Mouse (Mus musculus): ENCODE measurements around the gene Ccdc141. TPM values are rescaled to one million over a fixed set of nuclear protein-coding genes. Genes with fewer than 3 reads are reported as not detected.
"Not testable (repeated sequence)": the region's sequence is repeated elsewhere in the genome, so short reads cannot be mapped to it uniquely, and the experiment has no call there.

The Ccdc141 gene
- polyA plus RNA-seq, 1 experiment, result 0.16 TPM

DNA sequence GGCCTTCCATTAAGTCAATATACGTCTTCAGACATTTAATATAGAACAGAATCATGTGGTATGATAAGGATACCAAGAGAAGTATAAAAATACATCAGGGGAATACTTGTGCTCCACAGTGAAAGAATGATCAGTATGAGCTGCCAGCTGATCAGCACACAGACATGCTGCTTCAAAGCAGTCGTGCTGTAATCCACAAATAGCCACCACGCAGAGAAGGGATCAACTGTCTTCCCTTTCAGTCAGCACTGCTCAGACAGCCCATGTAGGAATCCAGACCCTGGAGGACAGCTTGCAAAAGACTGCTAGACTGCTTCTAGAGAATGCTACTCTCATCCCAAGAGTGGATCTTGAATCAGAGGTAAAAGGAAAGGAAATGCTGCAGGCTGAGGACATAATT is 127.5 kb downstream of the Ccdc141 start:
- Histone ChIP-seq H3K4me3 (ENCODE audit: insufficient read depth, low read length) (no peak overlapping the region), H3K4me1 (ENCODE audit: control insufficient read depth, insufficient read depth, low read length) (no peaks in the 10 kb centered on the region), H3K27ac (ENCODE audit: insufficient read depth, low read depth, low read length) (no peak overlapping the region)
- TF ChIP-seq POLR2A (IDR thresholded peaks at IDR 0.05; ENCODE audit: borderline replicate concordance, low read depth, low read length) (no peak), CTCF (IDR thresholded peaks at IDR 0.05; ENCODE audit: low read depth, low read length) (no peak)

DNA sequence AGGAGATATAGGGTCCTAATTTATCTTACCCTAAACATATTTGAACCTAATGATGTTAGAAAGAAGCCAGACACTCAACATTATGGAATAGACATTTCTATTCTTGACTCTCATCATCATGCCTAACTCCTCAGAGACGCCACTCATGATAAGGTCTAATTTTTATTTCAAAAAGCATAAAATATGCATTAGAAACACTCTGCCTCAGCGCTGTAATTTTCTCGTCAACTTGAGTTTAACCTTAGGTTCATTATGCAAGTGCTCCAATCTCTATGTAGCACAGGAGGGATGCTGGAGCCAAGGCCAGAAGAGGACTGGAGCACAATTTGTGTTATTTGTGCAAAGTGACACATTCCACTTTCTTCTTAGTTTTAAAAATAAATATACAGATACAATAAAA is 130.8 kb downstream of the Ccdc141 start:
- H3K27ac ChIP-seq (ENCODE audit: insufficient read depth, low read depth, low read length), result no peak overlapping the region
- TF ChIP-seq POLR2A (IDR thresholded peaks at IDR 0.05; ENCODE audit: borderline replicate concordance, low read depth, low read length) (no peak), CTCF (IDR thresholded peaks at IDR 0.05; ENCODE audit: low read depth, low read length) (no peak)
- no peaks in the 10 kb centered on the region for H3K4me1 ChIP-seq (ENCODE audit: control insufficient read depth, insufficient read depth, low read length)
- no peak overlapping the region for H3K4me3 ChIP-seq (ENCODE audit: insufficient read depth, low read length)

GRCm38 (mm10) chr2:77039281-77039680 is 131.2 kb downstream of the Ccdc141 start:
- no peak overlapping the region for H3K4me3 ChIP-seq (ENCODE audit: insufficient read depth, low read length)
- TF ChIP-seq POLR2A (IDR thresholded peaks at IDR 0.05; ENCODE audit: borderline replicate concordance, low read depth, low read length) (no peak), CTCF (IDR thresholded peaks at IDR 0.05; ENCODE audit: low read depth, low read length) (no peak)

GRCm38 (mm10) chr2:77037211-77037610 is 133.2 kb downstream of the Ccdc141 start:
- Histone ChIP-seq H3K27ac (ENCODE audit: insufficient read depth, low read depth, low read length) (no peak overlapping the region), H3K4me3 (ENCODE audit: insufficient read depth, low read length) (no peak overlapping the region), H3K4me1 (ENCODE audit: control insufficient read depth, insufficient read depth, low read length) (no peaks in the 10 kb centered on the region)
- no peak for TF ChIP-seq CTCF (IDR thresholded peaks at IDR 0.05; ENCODE audit: low read depth, low read length)
- no peak for TF ChIP-seq POLR2A (IDR thresholded peaks at IDR 0.05; ENCODE audit: borderline replicate concordance, low read depth, low read length)

More at GRCm38 (mm10) chr2:77039281-77039680, 131.2 kb downstream of the Ccdc141 start:
- H3K4me1 ChIP-seq (ENCODE audit: control insufficient read depth, insufficient read depth, low read length), result no peaks in the 10 kb centered on the region
- no peak overlapping the region for H3K27ac ChIP-seq (ENCODE audit: insufficient read depth, low read depth, low read length)

DNA sequence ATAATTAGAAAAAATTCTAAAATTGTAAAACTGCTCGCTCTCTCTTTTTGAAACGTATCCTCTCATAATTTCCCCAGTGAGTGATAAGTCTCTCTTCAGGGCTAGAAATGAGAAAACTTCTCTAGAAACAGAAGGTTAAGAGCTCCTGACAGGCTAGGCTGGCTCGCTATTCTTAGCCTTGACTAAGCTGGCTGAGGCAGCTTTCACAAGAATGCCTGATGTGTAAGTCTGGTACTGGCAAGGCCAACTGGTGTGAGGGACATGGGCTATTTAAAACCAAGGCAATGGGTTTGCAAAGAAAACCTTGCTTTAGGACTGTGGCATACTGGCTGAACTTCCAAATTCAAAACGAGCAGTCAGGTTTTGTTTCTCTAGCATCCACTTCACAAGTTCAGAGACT is 136.3 kb downstream of the Ccdc141 start:
- TF ChIP-seq CTCF (IDR thresholded peaks at IDR 0.05; ENCODE audit: low read depth, low read length) (no peak), POLR2A (IDR thresholded peaks at IDR 0.05; ENCODE audit: borderline replicate concordance, low read depth, low read length) (no peak)
- Histone ChIP-seq H3K27ac (ENCODE audit: insufficient read depth, low read depth, low read length) (no peak overlapping the region), H3K4me1 (ENCODE audit: control insufficient read depth, insufficient read depth, low read length) (no peaks in the 10 kb centered on the region), H3K4me3 (ENCODE audit: insufficient read depth, low read length) (no peak overlapping the region)

GRCm38 (mm10) chr2:77033322-77034060 is 136.9 kb downstream of the Ccdc141 start:
- H3K4me3 ChIP-seq (ENCODE audit: insufficient read depth, low read length), result no peak overlapping the region

DNA sequence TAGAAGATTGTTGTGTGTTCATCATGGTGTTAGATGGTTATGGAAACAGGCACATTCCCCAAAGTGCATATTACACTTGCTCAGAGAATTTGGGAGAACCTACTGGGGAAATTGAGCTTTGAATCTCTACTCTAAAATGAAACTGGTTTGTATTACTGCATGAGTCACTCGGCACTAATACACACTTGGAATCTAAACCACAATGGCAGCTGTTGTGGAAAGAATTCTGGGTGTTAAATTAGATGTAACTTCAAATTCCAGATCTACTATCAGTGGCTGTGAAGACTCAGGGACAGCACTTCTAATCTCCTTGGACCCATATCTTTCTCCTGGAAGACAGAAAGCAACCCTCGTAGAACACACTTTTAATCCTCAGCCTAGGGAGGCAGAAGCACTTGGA is 149.8 kb downstream of the Ccdc141 start:
- Histone ChIP-seq H3K27ac (ENCODE audit: insufficient read depth, low read depth, low read length) (no peak overlapping the region), H3K4me1 (ENCODE audit: control insufficient read depth, insufficient read depth, low read length) (no peaks in the 10 kb centered on the region), H3K4me3 (ENCODE audit: insufficient read depth, low read length) (no peak overlapping the region)
- no peak for TF ChIP-seq CTCF (IDR thresholded peaks at IDR 0.05; ENCODE audit: low read depth, low read length)
- no peak for TF ChIP-seq POLR2A (IDR thresholded peaks at IDR 0.05; ENCODE audit: borderline replicate concordance, low read depth, low read length)

More at GRCm38 (mm10) chr2:77033322-77034060, 136.9 kb downstream of the Ccdc141 start:
- H3K27ac ChIP-seq (ENCODE audit: insufficient read depth, low read depth, low read length), result no peak overlapping the region
- H3K4me1 ChIP-seq (ENCODE audit: control insufficient read depth, insufficient read depth, low read length), result no peaks in the 10 kb centered on the region
- TF ChIP-seq CTCF (IDR thresholded peaks at IDR 0.05; ENCODE audit: low read depth, low read length), result no peak
- no peak for TF ChIP-seq POLR2A (IDR thresholded peaks at IDR 0.05; ENCODE audit: borderline replicate concordance, low read depth, low read length)

- H3K4me3 ChIP-seq (ENCODE audit: insufficient read depth, low read length), result no peak overlapping the region
- no peak for TF ChIP-seq POLR2A (IDR thresholded peaks at IDR 0.05; ENCODE audit: borderline replicate concordance, low read depth, low read length)
- no peak overlapping the region for H3K27ac ChIP-seq (ENCODE audit: insufficient read depth, low read depth, low read length)
- no peaks in the 10 kb centered on the region for H3K4me1 ChIP-seq (ENCODE audit: control insufficient read depth, insufficient read depth, low read length)
Measured at GRCm38 (mm10) chr2:77017735-77018134, 152.7 kb downstream of the Ccdc141 start.

DNA sequence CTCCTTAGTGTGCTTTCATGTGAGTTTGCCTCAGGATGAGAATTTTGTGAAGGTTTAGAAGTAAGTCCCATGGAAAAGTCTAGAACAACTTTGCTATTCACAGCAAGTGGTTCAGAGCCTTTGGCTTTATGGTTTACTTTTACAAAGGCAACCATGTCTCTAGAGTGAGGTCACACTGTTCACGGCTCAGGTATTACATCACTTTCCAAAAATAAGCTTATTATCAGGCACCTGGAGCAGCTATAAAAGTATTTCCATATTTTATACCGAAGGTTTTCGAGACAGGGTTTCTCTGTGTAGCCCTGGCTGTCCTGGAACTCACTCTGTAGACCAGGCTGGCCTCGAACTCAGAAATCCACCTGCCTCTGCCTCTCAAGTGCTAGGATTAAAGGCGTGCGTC is 157.0 kb downstream of the Ccdc141 start:
- not testable (repeated sequence) for H3K4me1 ChIP-seq (ENCODE audit: control insufficient read depth, insufficient read depth, low read length); H3K27ac ChIP-seq (ENCODE audit: insufficient read depth, low read depth, low read length); H3K4me3 ChIP-seq (ENCODE audit: insufficient read depth, low read length)

GRCm38 (mm10) chr2:77011981-77012380 is 158.5 kb downstream of the Ccdc141 start:
- TF ChIP-seq POLR2A (IDR thresholded peaks at IDR 0.05; ENCODE audit: borderline replicate concordance, low read depth, low read length) (no peak), CTCF (IDR thresholded peaks at IDR 0.05; ENCODE audit: low read depth, low read length) (no peak)
- Histone ChIP-seq H3K4me1 (ENCODE audit: control insufficient read depth, insufficient read depth, low read length) (no peaks in the 10 kb centered on the region), H3K4me3 (ENCODE audit: insufficient read depth, low read length) (no peak overlapping the region), H3K27ac (ENCODE audit: insufficient read depth, low read depth, low read length) (no peak overlapping the region)

- H3K4me1 ChIP-seq (ENCODE audit: control insufficient read depth, insufficient read depth, low read length), result no peaks in the 10 kb centered on the region
- H3K27ac ChIP-seq (ENCODE audit: insufficient read depth, low read depth, low read length), result no peak overlapping the region
- H3K4me3 ChIP-seq (ENCODE audit: insufficient read depth, low read length), result no peak overlapping the region
- TF ChIP-seq POLR2A (IDR thresholded peaks at IDR 0.05; ENCODE audit: borderline replicate concordance, low read depth, low read length) (no peak), CTCF (IDR thresholded peaks at IDR 0.05; ENCODE audit: low read depth, low read length) (no peak)
Measured at GRCm38 (mm10) chr2:77007015-77007414, 163.4 kb downstream of the Ccdc141 start.
